Mouse (Mus musculus) neural tube, embryonic 10.5 days (tissue): ENCODE data around the gene Aph1a.
A peak's percentile ranks its signal among the peaks of the same experiment; 100 is the strongest.
"Not testable (repeated sequence)": the region's sequence is repeated elsewhere in the genome, so short reads cannot be mapped to it uniquely, and the experiment has no call there.

ENCODE experiments used
- DNase-seq: peaks from one replicate; pipeline ENCODE4 v3.0.0-alpha.2; 2017; ENCODE audit warnings: low spot score; ENCODE audit errors: extremely low spot score

The Aph1a gene

DNA sequence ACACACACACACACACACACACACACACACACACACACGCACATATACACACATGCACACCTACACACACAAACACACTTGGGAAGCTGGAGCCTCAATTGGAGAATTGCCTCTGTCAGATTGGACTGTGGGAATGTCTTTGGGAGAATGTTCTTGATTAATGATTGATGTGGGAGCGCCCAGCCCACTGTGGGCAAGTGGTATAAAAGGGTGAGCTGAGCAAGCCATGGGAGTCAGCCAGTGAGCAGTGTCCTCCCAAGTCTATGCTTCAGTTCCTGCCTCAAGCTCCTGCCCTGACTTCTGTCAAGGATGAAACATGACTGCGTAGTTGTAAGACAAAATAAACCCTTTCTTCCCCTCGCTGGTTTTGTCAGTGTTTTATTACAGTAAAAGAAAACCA lies 6.2 kb upstream of the Aph1a start:
- no peak for DNase-seq

DNA sequence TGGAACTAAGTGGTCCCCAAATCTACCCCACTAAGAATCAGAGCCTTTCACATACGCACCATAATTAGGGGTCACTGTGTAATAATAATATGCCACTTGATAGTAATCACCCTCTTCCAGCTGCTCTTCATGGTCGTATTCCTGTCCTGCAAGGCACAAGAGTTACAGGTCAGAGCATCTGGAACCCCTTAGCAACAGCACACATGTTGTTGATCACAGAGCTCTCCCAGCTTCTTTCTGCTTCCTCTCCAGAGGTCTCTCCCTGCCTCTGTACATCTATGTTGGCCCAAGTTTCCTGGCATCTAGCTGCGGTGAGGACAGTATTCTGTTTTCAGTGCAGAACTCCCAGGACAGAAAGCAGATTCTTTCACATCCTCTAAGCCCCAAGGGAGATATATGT lies 4.1 kb upstream of the Aph1a start:
- DNase-seq: no peak

DNA sequence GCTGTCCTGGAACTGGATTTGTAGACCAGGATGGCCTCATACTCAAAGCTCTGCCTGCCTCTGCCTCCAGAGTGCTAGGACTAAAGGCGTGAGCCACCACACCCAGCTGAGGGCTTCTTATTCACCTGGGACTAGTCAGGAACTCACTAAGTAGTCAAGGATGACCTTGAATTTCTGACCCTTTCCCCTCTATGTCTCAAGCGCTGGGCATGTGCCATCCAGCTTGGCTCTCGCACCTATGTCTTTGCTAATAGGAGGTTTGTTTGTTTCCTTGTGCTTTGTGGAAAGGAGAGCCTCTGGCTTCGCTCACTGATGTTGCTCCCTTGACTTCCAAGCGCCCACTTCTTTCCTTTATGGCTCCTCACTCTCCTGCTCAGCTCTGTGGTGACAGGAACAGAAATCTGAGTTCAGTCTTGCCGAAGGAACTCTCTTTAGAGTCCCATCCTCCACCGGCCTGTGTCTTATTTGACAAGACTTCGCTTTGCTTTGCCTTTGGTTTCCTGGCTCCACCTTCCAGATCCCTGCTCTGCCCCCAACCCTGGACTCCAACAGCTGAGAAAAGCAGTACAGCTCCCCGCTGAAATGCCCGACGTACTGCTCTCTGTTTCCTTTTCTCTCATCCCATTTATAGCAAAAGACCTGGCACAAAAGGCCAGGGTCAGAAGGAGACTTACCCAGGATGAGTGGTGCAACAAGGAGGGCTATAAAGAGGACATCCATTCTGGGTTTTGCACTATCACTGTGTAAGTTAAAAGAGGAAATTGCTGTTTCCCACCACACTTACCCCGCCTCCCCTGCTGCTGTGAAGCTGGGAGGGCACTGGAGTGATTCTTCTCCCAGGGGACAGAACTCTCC lies 2.3 kb upstream of the Aph1a start, which contains the start of gene BC028528:
BC028528 (minus strand) TSS at position 795 of the 855 bp plus-strand sequence.
- DNase-seq: peak; percentile 42

DNA sequence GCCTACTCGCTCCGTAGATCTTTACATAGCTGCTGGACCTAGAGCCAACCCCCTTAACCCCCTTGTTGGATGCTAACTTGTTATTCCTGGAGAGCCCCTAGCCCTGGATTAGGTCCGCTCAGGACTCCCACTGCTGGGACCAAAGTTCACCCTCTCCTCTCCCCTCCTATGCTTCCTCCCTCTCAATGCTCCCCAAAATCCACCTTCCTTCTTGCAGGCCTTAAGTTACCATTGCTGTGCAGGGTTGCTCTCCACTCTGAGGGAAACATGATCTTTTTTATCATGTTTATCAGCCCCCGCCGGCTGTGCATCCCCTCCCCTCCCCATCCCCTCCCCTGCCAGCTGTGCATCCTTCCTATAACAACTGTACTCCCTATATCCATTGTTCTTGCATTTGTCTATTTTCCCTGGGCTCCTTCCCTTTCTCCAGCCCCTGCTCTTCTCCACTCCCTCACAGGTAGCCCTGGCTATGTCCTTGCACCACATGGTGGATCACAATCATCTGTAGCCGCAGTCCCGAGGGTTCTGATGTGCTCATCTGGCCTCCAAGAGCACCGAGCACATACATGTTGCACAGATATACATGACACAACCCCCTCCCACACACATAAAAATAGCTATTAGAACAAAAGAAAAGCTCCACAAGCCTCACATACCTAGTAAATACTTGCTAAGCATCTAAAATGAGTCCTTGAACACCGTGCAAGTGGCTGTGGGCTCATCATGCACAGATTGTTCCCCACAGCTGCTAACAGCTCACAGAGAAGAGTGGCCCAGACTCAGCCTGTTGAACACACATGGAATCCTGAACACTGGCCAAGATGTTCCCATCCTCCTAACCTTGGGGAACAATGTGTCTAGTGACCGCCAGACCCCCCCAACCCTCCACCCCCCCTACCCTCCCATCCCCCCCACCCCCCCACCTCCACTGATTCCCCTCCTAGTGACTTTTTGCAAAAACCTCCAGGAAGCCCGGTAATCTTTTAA lies 1.4 kb upstream of the Aph1a start:
- DNase-seq: no peak

DNA sequence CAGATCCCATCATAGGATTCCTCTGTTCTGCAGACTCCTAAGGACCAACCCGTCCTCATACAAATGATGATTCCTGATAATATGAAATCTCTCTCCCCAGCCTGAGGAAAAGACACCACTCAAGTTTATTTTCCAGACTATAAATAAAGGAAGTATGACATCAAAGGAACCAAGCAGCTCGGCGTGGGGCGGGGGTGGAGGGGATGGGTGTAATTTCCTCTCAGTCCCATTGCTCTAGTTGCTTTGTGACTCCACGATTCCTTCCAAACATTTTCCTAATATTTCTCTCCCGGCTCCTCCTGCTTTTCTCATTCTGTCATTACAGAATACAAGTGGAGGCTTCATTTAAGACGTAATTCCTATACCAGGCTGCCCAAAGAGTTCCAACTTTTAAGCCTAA lies 643 bp upstream of the Aph1a start:
- no peak for DNase-seq

DNA sequence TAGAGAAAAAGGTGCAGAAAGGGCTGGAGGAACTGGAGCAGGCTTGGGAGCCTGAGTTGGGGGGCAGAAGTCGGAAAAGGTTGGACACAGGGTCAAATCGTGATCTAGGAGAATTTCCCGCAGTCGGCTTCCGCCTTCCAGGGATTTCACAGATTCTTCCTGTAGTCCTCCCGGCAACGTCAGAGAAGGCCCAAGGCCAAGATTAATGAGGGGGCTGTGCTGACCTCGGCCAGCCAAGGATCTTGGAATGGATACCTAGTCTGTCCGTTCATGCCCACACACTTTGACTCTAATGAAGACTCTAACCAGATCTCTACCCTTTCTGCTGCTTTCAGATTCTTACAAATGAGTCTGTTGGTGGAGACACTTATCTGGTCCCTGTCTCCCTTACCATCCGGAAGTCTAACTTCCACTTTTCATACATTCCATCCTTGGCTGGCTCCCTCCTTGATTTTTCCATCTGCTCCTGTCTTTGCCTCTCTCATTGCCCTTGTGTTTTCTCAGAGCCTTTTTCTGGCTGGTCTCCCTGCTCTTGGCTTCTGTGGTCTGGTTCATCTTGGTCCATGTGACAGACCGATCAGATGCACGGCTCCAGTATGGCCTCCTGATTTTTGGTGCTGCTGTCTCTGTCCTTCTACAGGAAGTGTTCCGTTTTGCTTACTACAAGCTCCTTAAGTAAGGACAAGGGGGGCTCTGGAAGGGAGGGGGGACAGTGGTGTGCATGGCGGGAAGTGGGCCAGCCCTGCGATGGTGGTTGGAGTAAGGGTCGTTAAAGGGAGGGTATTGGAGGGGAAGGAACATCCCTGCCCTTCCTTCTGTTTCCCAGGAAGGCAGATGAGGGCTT lies 770 bp downstream of the Aph1a start:
- DNase-seq: peak; percentile 66

DNA sequence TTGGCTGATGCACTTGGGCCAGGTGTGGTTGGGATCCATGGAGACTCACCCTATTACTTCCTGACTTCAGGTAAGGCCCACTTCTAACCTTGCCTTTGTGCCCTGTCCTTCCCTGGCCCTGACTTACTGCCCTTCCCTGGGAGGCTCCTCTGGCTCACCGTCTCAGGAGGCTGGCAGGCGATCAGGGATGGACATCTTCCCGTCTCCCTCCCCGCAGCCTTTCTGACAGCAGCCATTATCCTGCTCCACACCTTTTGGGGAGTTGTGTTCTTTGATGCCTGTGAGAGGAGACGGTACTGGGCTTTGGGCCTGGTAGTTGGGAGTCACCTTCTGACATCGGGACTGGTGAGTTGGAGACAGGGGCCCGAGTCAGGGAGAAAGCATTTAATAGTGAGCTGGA lies 1.7 kb downstream of the Aph1a start:
- not testable (repeated sequence) for DNase-seq

DNA sequence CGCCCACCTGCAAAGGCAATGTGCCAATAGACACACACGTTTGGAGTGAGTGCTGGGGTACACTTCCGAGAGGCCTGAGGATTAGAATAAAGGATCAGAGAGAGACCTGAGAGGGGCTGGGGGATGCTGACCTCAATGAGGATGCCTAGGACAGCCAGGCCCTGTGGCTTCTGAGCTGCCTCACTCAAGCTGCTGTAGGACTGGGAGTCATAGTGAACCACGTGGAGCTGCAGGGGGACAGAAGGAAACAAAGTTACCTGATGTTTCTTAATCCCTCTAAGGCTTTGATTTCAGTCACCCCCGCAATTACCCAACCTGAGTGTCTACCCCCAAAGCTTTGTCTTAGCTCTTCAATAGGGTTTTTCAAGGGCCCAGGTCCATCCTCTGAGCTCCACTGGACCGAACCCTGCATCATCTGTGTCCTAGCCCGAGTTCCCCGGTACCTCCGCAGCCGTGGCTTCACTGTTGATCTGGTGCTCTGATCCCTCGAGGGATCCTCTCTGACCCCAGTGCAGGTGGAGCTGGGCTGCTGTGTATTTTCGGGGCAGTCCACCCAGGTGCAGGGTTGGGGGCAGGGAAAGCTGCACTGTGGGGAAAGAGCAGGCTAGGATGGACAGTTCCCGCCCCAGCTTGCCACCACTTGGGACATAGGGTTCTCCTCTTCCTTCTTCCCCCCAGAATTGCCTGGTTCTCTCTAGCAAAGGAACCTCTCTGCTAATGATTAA lies 6.2 kb downstream of the Aph1a start:
- no peak for DNase-seq

DNA sequence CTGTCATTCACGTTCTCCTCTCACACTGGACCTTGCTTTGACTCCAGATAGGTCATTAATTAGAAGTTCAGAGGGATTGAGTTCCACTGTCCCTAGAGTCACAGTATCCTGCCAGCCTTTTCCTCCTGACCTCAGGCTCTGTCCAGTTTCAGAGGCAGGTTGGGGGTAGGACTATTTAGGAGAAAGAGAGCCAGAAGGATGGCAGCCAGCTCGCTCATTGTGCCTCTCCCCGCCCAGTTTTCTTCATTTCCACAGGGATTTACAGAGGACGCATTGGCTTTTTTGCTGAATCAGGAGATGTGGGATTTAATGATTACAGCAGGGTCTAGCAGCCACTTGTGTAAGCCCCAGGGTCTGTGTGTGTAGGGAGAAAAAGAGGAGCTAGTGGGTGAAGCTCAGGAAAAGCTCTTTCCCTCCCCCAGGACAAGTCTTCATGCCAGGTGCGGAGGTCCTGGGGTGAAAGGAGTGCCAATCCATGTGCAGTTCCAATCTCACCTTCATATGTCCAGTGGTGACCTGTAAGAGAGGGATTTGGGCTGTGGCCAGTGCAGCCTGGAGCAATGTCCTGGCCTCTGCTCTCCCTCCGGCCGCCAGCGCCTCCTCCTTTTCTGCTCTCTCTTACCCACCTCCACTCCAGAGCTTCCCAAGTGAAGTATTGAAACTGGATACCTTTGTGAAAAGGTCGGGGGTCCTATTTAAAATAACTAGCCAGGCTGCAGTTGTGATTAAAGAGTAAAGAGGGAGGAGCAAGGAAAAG lies 8.0 kb downstream of the Aph1a start:
- no peak for DNase-seq

DNA sequence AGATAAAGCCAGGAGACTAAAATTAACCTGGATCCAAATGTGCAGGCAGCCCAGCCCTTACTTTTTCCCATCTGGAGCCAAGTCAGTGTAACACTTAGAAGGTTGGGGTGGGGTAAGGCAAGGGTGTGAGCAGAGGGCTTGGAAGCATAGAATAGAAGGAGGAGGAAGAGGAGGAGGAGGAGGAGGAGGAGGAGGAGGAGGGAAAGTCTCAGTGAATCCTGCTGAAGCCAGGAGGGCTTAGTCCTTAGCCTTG lies 8.5 kb downstream of the Aph1a start:
- no peak for DNase-seq

DNA sequence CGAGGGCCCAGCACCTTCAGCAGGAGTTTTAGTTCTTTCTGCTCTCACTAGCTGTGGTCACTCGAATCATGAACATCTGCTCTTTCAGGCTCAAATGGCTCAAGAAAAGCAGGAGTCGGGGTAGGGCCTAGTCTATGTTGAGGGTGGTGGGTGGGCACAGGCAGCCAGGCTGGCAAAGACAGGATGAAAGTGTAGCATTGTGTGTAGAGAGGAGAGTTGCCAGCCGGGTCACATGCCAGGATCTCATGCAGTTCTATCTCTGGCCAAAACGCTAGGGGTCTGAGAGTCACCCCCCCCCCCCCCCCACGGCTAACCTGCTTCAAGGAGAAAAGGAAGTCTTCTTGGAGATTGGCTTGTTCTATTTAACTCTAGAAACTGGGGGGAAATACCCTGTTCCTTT lies 8.9 kb downstream of the Aph1a start:
- no peak for DNase-seq

DNA sequence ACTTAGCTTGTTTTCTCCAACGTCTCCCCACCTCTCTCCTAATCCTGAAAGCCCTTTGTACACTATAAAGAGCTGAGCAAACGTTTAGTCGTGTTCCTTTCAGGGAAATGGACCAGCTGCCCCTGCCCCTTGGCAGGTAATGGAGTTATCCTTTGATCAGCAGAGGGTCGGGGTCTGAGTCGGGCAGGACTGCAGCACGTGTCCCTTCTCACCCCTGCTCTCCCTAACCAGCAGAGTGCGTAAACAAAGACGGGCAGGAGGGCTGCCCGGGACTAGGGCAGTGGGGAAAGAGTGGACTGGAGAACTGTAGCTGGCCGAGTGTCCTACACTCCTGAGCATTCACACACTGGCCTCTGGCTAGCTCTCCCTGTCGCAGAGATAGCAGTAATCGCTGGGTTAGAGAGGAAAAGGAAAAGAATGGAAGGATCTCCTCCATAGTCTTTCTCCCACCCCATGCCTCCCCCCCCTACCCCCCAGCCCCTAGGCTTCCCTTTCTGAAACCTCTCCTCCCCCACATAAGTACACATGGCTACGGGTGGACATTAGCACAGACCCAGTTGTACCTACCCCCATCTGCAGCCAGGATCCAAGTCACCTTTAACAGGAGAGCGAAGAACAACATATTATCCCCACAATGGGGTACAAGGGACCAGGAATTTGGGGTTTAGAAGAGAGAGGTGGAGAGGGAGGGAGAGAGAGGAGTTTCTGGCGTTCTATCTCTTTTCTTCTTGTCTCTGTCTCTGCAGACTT lies 10.2 kb downstream of the Aph1a start:
- peak; percentile 58 for DNase-seq

DNA sequence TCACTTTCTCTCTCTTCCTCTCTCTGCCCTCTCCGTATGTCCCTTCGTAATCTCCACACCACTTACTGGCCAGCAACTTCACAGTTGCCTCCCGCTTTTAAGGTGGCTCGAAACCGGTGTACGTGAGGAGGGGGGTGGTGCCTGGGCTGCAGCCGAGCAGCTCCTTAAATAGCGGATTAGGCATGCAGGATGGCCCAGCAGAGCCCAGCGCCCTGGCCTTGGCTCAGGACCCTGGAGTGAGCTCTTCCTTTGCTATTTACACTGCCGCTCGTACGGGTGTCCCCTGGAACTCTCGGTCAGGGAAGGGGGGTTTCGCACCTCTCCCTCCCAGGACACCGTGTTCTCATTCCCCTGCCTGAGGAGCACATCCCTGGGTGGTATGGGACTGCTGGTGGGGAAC lies 10.8 kb downstream of the Aph1a start, which contains the start of gene Car14:
Car14 (minus strand) TSS at position 124 of the 400 bp plus-strand sequence.
- DNase-seq: peak; percentile 76

DNA sequence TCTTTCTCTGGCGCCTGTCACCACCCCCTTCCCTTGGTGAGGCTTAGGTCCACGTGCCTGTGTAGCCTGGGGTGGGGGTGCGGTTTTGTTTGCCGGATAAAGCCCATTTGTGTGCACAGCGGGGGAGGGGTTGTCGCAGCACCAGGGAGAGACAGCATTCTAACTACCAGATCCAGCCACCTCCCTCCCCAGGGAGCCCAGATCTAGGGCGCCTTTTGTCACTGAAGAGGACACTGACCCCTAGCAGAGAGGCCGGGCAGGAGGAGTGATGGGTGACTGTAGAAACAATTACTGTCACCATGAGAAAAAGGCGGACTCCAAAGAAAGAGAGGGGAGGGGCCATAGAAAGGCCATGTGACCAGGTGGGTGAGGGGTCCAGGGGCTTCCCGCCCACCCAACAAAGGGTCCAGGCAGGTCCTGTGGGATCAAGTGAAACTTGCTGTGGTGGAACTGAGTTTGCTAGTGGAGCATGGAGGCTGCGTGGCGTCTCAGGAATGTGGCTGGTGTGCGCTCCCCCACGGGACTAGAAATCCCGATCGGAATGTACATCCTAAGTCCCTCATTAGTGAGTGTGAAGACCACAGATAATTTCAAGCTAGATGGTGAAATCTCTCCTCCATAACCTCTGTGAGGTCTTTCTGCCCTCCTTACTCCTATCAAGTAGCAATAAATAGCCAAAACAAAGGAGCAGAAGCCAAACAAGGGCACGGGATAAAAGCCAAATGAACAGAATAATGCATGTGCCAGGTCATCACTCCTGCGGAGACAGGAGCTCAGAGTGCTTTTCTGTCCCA lies 11.6 kb downstream of the Aph1a start:
- peak; percentile 83 for DNase-seq

DNA sequence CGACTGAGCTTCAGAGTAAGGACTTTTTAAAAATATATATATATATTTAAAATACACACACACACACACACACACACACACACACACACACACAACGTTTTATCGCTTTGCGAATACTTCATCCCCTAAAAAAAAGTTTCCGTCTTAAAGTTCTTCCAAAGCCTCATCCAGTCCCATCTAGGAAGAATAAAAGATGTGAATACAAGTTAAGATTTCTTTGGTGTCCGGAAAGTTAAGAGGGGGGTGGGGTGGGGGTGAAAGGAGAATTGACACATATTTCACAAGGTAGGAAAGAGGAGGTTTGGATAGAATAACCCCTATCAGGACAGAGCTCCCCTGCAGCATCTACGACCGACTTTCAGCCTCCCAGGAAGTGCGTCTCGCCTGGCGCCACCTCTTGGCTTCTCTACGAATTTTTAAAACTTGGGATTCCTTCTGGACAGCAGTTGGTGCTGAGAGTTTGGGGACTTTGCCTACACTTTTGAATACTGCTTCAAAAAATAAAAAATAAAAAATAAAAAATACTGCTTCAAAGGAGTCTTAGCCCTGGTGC lies 12.2 kb downstream of the Aph1a start:
- DNase-seq: peak; percentile 58

DNA sequence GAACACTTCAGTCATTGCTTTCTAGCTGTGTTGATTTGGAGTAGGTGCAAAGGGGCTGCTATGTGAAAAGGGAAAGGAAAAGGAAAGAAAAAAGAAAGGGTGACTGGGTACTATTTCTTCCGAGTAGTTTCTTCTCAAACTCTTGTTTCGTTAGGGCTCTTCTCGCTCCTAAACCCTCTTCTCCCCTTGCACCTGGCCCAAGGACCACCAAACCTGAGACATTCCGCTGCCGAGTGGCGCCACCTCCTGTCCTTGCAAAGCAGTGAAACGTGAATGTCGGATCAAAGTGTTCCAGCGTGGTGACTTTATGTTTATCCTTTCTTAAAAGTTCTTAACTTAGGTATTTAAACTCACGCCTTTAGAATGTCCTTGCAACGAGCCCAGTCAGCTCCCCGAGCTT lies 13.1 kb downstream of the Aph1a start:
- peak; percentile 70 for DNase-seq

DNA sequence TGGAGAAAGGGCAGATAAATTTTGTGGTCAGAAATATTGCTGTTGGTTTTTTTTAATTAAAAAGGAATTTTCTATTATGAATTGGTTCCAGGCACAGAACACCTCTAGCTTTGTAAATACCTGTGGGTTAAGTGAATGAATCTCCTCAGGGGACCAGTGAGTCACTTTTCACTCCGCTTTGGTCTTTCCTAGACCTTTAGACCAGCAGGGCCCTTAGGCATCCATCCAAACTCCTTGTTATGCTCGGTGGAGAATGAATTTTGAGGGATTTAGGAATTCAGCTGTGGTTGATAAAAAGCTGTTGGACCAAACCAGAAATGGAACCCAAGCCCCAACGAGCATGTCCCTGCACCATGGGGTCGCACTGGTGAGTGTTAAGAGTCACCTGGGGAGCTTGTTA lies 13.8 kb downstream of the Aph1a start:
- no peak for DNase-seq

DNA sequence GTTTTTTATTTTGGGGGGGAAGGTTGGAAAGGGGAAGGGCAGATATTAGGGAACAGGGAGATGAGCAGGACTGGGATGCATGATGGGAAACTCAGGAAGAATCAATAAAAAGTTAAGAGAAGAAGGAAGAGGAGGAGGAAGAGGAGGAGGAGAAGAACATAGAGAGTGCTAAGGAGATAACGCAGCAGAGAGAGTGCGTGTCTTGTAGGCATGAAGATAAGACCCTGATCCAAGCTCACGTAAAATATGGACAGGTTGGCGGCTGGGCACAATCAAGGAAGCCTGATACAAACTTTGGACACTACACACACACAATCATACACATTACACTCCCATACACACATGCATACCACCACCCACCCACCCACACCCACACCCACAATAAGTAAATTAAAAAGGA lies 20.9 kb downstream of the Aph1a start:
- DNase-seq: no peak
